Mouse (Mus musculus) frontal cortex, adult (tissue): Measurements from ENCODE around the gene Plcb2.
A peak's percentile ranks its signal among the peaks of the same experiment; 100 is the strongest.

Experiments used
- ATAC-seq: cut with Nextera tagmentation; 2 replicates; pipeline ENCODE4 v1.9.2; 2017; ENCODE audit warnings: mild to moderate bottlenecking, moderate library complexity, mixed read lengths; ENCODE audit not compliant: low TSS enrichment

Gene Plcb2

GRCm38 (mm10) chr2:118685088-118685487, 43.1 kb downstream of the Plcb2 start:
- ATAC-seq, result peak; percentile 85

- no peak for ATAC-seq
These were observed 45.5 kb downstream of the Plcb2 start for GRCm38 (mm10) chr2:118682544-118683260.

- ATAC-seq, result no peak
These were observed 47.3 kb downstream of the Plcb2 start for GRCm38 (mm10) chr2:118680926-118681325.

DNA sequence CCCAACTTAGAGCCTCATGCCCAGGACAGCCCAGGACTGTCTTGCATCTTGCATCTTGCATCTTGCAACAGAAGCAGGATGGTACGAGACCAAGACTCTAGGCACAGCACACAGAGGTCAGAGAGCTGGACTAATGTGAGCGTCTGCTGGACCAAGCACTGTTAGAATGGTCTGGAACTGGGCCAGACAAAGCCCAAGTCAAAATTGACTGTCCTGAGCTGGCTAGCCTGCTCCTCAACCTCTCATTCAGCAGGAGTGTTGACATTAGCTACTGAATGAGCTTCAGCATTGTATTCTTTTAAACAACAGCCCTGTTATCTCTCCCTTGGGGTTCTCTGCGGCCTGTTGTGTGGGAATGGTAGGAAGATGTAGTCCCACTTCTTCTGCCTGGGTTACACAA, 48.7 kb downstream of the Plcb2 start:
- ATAC-seq, result no peak

GRCm38 (mm10) chr2:118677817-118678216, 50.4 kb downstream of the Plcb2 start:
- ATAC-seq, result peak; percentile 31; the same call in 1 of the 2 replicates

GRCm38 (mm10) chr2:118676839-118677741, 51.1 kb downstream of the Plcb2 start:
- peak; percentile 39 for ATAC-seq

GRCm38 (mm10) chr2:118674500-118674899, 53.7 kb downstream of the Plcb2 start:
- no peak for ATAC-seq

DNA sequence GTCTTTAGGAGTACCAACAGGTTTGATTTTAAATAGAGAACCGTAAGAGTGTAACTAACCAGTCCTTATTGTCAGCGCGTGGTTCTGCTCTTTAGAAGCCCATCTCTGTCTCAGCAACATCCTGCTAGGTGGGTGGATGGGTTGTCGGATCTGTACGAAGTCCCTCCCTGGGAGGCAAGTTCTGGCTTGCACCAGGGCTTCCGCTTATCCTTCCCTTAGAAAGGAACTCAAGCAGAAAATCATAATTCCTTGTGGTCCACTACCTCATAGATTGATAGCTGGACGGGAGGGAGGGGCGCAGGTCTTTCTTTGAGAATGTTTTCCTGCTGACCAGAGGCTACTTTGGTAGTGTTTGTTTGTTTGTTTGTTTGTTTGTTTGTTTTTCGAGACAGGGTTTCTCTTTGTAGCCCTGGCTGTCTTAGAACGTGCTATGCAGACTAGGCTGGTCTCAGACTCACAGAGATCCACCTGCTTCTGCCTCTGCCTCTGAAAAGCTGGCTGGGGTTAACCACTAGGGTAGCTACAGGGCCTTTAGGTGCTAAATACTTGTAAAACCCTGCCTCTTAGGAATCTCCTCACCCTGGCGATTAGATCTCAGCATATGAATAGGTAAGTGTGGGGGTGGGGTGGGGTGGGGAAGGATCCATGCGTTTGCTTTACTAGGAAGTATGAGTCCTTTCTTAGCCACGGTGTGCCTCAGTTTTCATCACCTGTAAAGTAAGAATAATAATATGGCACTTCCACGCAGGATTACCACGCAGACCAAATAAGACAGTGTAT, 54.4 kb downstream of the Plcb2 start:
- ATAC-seq, result no peak

- ATAC-seq, result no peak
These were observed 56.5 kb downstream of the Plcb2 start for GRCm38 (mm10) chr2:118671728-118672127.

DNA sequence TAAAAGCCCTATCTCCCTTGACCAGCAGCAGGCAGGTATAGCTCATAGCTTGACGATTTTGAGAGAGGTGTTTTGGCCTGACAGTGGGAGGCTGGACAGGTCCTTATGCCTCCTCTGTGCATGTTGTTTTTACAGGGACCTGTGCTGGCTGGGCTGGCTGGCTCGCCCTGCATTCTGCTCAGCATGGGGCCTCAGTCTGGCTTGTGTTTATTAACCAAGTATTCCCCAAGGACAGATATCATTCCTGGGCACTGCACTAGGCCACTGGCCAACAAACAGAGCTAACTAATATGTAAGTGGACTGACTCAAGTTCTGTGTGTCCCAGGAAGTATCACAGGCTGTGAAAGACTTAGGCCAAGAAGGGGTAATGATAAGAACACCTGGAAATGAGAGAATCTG, 58.5 kb downstream of the Plcb2 start:
- no peak for ATAC-seq

- no peak for ATAC-seq
These were observed 59.0 kb downstream of the Plcb2 start for GRCm38 (mm10) chr2:118669245-118669644.

DNA sequence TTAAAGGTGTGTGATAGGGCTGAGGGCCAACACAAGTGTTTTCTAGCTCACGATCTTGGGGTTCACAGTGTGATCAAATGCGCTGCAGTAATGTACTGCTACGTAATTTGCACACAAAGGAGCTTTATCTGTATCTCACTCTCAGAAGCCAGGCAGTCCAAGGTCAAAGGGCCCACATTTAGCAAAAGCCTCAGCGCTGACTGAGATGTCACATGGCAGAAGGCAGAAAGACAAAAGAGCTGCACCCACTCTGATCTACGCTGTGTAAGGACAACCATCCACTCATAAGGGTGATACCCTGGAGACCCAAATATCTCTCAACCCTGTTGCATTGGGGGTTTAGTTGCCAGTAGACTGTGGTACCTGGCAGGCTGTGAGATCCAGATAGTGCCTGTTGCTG, 61.1 kb downstream of the Plcb2 start:
- no peak for ATAC-seq

- no peak for ATAC-seq
These were observed 62.6 kb downstream of the Plcb2 start for GRCm38 (mm10) chr2:118665616-118666015.

DNA sequence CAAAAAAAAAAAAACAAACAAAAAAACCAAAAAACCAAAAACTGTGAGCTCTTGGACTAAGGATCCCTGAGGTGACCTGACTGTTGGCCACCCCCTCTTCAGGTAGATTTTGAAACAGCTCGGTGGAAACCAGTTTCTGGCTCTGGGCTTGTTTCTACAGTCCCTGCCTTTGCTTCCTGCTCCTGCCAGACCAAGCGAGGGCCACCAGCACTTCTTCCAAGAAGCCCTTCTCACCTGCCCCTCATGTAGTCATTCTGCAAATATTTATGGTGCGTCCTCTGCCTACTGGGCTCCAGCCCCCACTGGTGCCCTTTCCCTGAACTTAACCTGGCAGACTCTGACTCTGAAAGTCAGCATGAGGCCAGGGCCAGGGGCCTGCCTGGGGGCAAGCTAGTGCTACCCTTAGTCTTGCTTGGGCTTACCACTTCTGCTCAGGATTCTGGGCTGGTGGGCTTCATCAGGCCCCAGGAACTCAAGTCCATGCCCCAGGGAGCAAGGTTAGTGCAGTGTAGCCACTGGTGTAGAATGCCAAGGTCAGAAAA, 63.2 kb downstream of the Plcb2 start:
- no peak for ATAC-seq

DNA sequence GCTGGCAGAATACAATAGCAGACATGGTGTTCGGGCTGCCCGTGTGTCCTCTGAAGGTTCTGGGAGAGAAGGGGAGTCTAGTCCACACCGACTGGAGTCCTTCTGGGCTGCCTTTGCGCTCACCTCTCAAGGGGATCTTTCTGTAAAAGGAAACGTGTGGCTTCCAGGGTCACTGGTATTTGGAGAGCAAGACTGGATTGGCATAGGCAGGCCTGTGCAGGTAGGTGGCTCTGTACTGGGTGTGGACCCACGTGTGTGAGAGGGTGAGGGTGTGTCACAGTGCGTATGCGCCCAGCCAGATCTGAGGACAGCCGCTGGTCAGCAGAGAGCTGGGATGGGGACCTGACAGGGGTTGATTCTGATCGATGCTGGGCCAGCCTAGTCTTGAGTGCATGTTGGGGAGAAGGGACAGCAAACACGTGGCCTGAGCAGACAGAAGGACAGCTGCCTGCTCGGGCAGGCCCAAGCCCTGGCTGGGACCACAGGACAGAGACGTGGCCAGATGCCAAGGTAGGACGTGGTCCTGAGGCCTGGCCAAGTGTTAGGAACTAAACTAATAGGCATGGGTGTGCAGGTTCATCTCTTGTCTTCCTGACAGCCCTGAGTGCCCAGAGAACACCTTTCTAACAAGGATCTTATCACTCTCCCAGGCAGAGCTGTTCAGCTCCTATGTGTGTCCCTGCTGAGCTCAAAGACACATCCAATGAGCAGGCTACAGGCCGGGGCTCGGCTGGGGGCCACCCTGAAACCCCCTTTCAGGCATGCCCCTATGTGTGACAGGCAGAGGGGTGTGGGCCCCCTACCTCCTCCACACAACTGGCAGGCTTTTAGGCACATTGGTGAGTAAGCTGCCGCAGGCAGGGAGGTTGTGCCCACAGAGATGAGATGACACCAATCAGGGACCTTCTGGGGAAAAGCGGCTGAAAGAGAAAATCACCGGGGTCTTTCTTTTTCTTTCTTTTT, 64.2 kb downstream of the Plcb2 start:
- ATAC-seq, result 0 out of 2 replicates have a peak, but pooled peaks have one; percentile 14

- ATAC-seq, result peak; percentile 29
These were observed 65.1 kb downstream of the Plcb2 start, which contains the start of gene Pak6 for GRCm38 (mm10) chr2:118662902-118663803. Gene Pak6, plus strand, starts transcription at chr2:118663303.

DNA sequence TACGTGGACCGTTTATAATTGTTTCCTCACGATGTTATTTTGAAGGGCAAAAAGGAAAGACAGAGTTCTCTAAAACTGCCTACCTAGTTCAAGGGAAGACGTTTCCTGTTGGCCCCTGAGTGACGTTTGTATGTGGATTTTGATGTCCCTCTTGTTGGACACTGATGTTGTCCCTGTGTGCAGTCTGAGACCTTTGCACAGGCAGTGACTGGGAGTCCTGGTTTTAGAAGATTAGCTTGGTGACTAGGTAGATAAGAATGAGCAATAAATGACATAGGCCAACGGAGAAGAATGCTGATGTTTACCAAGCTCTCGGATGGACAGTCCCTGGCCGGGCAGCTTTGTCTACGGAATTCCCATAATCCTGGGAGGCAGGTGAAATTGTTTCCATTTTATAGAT, 66.3 kb downstream of the Plcb2 start:
- no peak for ATAC-seq

- peak; percentile 60 for ATAC-seq
These were observed 68.2 kb downstream of the Plcb2 start for GRCm38 (mm10) chr2:118659998-118660452.

DNA sequence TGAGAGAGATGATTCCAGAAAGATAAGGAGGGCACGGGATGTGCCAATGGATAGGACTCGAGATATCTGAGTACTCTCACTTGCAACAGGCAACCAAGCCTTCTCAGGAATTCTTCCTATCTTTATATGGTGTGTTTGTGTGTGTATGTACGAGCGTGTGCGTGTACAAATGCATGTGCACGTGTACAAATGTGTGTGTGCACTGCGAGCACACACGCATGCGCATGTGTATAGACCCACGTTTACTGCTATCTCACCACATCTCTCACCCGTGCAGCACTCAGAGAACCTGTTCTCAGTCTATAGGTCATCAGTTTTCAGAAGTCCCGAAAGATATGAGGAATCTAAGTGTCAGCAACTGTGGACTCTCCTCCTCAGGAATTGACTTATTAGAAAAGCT, 68.7 kb downstream of the Plcb2 start:
- ATAC-seq, result 0 out of 2 replicates have a peak, but pooled peaks have one; percentile 1
